Mouse (Mus musculus) liver, embryonic 14.5 days (tissue): ENCODE measurements around the gene Relch.

Experiments used
- CTCF ChIP-seq: IDR thresholded peaks from 2 replicates; pipeline ENCODE4 v1.5.1; 2016; ENCODE audit warnings: antibody characterized with exemption, low read depth, control low read depth
- EP300 ChIP-seq: IDR thresholded peaks from 2 replicates; pipeline ENCODE4 v1.6.1; 2016; ENCODE audit warnings: antibody characterized with exemption, low read depth

GRCm38 (mm10) chr1:105802941-105803340 is 139.3 kb downstream of the Relch start:
- TF ChIP-seq EP300 (no peak), CTCF (no peak)
